Mouse (Mus musculus): ENCODE results near the gene Tnpo1. TPM values are rescaled to one million over a fixed set of nuclear protein-coding genes. Genes with fewer than 3 reads are reported as not detected.

Tnpo1 gene
- 10.2 and 11.9 TPM in 2 replicates for polyA plus RNA-seq (2012; rRNA removed)

DNA sequence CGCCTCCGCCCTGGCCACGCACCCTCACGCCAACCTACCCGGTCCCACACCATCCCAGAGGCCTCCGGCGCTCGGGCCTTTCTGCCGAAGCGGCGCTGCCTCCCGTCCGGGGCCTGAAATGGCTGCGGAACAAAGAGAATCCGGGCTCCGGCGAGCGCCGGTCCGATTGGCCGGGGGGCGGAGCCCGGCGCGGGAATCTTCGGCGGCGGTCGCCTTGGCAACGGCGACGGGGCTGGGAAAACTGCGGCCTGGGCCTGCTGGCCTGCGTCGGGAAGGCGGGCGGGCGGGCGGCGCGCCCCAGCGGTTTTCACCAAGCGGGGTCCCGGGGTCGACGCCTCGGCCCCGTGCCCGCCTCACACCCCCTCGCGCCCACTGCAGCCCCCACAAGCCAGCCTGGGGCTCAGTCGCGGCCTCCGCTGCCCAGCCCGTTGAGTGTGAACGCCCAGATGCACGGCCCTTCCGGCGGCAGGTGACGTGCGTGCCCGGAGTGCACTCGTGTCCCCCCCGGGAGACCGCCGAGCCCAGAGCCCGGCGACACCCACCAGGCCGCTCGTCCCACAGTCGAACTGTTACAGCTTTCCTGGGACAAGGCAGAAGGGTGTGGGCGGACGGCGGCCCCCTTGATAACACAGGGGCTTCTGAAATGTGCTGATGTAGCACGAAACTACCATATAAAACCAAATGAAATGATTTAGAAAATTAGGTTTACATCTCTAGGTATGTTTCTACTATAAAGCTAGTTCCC is at the start of gene Tnpo1:
Tnpo1 (minus strand) TSS at position 172 of the 745 bp plus-strand sequence.

DNA sequence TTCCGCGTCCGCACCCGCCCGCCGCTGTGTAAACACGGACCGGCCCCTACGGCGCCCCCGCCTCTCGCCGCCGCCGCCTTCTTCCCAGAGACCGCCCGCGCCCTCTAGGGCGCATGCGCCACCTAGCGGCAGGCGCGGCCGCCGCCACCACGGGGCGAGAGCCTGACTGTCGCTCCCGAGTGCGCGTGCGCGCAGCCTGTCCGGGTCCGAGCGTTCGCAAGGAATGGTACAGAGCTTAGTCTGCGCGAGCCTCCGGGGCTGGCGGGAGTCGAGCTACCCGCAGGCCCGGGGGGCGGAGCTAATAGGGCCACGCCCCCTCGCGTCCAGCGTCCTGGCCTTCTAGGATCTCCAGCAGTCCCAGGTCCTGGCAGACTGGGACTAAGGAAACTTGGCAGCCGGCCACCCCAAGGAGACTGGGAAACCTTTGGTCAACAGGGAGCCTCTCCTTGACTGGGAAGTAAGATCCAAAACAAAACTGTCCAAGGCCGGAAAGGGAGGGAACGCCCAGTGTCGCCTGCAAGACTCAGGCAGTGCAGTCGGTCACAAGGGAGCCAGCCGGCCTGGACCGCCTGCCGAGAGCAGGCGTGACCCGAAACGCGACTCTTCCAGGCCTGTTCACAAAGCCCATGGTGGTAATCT is 110.9 kb downstream of the Tnpo1 start, which contains the start of gene Fcho2:
Fcho2 (minus strand) TSS at position 303 of the 639 bp plus-strand sequence.

Other genes starting within 250 kb of the Tnpo1 start
- gene Tmem171, start 231.6 kb downstream of the Tnpo1 start, polyA plus RNA-seq (2012; rRNA removed): 0.31 and 0.62 TPM in 2 replicates
- gene Fcho2, start 110.9 kb downstream of the Tnpo1 start, polyA plus RNA-seq (2012; rRNA removed): 14.1 and 16.0 TPM in 2 replicates
- gene 1700024P04Rik, start 58.2 kb upstream of the Tnpo1 start, polyA plus RNA-seq (2012; rRNA removed): 0.16 TPM in 1 of 2 replicates, not detected in the other

Measured in liver, embryonic 18 days (tissue).